Mouse (Mus musculus) bone marrow, adult 2 months (tissue): Measurements from ENCODE around the gene Nmnat2.

Experiments used
- CTCF ChIP-seq: fragments of 200-500 bp; IDR thresholded peaks from 2 replicates; pipeline ENCODE4 v1.5.1; 2011; ENCODE audit warnings: low read length, control low read depth; ENCODE audit not compliant: control insufficient read depth, insufficient read depth
- POLR2A ChIP-seq: fragments of 200-500 bp; IDR thresholded peaks from 2 replicates; pipeline ENCODE4 v1.6.1; 2011; ENCODE audit warnings: low read depth, mild to moderate bottlenecking, control low read depth, low read length, borderline replicate concordance; ENCODE audit not compliant: control insufficient read depth

DNA sequence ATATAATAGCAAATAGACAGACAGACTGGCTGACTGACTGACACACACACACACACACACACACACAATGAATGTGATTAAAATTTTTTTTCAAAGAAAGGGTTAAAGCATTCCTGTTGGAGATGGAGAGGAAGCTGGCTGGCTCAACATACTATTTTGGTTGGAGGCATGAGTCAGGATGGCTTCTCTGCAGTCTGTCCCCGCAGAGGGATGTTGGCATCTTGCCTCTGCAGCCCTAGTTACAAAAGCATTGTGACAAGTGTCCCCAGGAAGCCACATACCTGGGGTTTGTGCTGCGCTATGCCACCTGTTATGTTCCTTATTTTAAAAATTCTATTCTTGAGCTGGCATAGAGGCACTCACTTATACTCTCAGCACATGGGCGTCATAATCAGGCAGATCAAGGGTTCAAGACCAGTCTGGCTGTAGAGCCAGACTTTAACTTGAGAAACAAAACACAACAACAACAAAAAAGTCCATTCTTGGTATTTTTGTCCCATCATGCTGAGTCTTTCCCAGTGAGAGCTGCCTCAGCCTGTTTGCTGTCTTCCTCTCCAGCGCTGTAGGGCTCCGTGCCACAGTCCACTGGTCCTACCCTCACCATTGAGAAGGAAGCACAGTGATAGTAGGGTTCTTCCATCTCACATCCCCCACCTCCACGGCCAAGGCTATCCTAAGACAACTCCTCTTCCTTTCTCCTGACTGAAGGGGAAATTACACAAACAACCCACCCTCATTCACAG is 45.9 kb downstream of the Nmnat2 start:
- TF ChIP-seq CTCF (no peak), POLR2A (no peak)
